Mouse (Mus musculus): ENCODE measurements at regions not wholly inside any gene's neighbourhood (a gene's known extent, or its start where the extent isn't known, plus 50 kb on each side); places are given as distances from the start of the nearest gene placed in this dataset.
"Not testable (repeated sequence)": the region's sequence is repeated elsewhere in the genome, so short reads cannot be mapped to it uniquely, and the experiment has no call there.

DNA sequence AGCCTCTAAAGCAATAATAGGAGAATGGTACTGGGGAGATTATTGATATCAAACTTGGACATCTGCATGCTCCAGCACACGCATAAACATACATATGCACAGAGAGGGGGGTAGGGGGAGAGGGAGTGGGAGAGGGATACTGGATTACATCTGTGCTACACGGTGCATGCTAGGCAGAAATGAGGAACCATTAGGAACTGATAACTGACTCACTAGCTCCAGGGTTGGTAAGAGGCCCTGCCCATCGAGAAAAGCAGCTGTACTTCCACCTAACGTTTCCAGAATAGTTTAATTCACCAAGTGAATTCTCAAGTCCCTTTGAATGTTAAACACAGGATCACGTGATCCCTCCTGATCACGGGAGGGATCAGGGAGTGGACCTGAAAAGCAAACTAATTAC lies 825.1 kb downstream of the Diaph3 start:
- no peak for DNase-seq (ENCODE audit: low read depth, low spot score)

DNA sequence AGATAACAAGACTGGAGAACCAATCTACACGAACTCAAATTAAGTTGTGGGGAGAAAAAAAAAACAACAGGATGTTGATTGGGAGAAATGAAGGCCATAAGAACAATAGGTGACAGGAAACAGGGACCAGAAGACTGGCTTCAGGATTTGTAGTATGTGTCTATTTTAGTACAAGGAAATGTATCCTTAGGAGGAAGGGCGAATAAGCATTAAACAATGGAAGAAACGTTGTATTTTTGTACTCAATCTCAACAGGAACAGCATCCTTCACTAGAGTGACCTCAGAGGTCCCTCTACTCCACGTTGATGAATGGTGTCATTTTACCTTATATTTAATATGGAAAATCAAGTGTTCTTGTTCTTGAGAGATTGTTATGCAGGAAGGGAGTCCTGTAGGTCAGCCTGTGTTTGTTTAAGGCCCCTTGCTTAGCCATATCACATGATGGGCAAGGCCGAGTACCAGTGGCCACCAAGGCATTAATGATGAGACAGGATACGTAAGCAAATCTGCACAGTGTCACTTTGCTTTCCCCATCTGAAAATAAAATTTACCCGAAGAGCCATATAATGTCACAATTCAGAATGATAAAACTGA lies 832.0 kb downstream of the Diaph3 start:
- DNase-seq (ENCODE audit: low read depth, low spot score): no peak

DNA sequence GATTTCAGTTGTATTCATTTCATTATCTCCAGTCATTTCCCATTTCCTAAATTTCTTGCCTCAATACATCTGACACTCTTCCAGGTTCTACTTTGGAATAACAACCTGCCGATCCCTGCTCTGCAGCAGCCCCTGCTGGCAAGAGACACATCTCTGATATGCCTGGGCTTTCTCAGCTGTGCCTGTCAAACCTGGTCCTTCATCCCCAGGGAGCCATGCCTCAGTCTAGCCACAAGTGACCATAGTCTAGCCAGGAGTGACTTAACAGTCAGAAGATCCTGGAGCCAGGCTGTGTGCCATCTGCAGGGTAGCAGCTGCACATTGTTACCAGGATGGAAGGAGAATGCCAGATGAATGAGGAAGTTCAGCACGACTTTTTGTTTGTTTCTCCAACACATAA lies 833.2 kb downstream of the Diaph3 start:
- DNase-seq (ENCODE audit: low read depth, low spot score): peak; percentile 22

DNA sequence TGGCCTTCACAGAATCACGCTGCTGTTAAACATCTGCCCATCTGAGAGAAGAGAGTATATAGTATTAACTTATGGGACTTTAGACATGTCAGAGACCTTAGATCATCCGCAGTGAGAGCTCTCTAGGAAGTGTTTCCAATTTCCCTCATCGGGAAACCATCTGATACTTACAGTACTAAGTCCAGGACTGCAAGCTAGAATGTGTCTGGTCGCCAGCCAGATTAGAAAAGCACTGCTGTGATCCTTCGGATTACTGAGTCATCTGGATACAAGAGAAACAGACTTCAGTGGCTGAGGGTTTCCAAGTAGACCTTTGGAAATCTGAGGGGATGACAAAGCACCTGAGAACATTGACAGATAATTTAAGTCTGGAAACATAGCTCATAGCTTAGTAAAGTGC lies 839.4 kb downstream of the Diaph3 start:
- DNase-seq (ENCODE audit: low read depth, low spot score): no peak

DNA sequence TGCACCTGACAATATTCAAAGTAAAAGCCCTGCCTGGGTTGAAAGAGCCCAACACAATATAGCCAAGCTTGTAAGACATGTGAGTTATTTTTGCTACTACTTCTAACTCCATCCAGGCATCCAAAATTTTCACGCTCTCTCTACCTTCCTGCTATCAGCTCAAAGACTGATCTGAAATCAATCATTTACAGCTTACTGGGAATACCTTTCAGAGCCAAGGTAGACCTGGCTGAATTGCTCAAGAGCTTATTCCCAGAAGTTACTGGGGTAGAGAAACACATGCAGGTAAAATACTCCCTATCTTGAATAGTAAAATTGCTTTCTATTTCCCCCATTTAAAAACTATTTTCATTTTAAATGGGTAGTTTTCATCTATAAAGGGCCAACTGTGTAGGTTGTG lies 840.2 kb downstream of the Diaph3 start:
- DNase-seq (ENCODE audit: low read depth, low spot score): no peak

DNA sequence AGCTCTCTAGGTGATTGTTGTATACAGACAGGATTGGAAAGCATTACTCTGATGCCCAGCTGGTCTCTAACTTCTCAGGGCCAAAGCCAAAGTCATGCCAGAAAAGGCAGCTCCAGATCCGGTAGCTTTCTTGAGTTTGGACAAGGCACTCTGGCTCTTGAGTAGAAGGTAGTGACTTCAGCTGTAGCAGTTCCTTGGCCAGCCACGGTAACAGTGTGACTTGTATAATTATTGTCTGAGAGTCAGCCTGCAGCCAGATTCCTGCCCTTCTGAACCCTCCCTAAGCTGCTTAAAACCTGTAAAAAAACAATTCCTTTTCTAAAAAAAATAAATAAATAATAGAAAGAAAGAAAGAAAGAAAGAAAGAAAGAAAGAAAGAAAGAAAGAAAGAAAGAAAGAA lies 843.0 kb downstream of the Diaph3 start:
- no peak for DNase-seq (ENCODE audit: low read depth, low spot score)

DNA sequence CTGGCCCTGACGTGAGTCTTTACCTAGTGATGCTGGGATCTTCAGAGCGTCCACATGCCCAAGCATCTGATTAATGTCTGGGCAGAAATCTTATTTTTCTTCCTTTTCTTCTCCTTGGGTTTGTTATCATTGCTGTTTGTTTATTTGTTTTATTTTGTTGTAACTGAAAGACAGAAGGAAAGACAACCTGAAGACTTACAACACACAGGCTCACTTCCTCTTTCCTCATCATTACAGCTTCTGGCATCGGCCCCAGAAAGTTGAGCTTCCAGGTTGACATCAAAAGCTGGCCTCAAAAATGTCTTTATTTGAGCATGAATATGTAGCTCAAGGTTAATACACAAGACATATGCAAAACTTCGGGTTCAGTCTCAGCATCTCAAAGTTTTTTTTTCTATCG lies 846.4 kb downstream of the Diaph3 start:
- DNase-seq (ENCODE audit: low read depth, low spot score): not testable (repeated sequence)

DNA sequence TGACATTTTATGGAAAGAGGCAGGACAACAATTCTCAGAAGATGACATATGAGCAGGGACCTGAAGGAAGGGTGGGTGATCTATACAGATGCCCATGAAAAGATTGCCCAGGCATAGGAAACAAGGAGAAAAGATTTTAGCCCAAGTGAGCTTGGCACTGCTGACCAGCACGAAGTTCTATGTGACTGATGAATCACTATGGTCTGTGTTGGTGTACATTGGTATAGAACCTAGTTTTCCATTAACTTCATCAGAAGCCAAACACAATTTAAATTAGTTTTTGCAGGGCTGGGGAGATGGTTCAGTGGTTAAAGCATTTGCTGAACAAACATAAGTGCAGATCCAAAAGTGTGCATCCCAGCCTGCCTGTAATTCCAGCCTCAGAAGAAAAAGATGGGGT lies 847.2 kb downstream of the Diaph3 start:
- DNase-seq (ENCODE audit: low read depth, low spot score): no peak

DNA sequence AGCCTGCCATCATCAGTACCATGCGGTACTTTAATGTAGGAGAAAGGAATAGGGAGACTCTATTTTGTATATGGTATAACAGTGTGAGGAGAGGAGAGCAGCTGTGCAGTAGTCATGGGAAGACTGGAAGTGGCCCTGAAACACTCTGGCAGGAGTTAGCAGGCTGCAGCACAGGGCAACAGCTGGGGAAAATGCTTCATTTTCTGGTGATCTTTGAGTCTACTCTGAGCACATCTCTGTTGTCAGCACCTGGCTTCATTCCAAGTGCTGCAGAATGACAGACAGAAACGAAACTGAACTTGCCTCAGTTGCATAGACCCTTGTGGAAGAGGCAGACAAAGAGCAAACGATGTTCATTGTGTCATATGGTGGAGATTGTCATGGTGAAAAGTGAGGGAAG lies 847.7 kb downstream of the Diaph3 start:
- no peak for DNase-seq (ENCODE audit: low read depth, low spot score)

DNA sequence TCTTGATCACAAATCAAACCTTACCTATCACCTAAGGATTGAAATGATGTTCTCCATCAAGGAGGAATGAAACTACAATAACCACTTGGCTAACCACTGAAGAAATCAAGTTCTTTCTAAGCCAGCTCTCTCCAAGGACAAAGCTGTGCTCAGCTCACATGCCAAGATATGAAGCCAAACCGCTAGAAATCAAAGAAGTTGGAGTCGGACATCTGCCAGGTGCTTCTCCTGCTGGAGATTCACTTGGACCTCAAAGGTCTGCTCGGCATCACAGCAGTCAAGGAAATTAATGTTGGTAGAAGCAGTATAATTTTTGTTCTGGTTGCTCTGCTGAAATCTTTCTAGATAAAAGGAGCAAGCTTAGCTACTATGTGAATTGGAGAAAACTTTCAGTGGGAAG lies 850.5 kb downstream of the Diaph3 start:
- no peak for DNase-seq (ENCODE audit: low read depth, low spot score)

DNA sequence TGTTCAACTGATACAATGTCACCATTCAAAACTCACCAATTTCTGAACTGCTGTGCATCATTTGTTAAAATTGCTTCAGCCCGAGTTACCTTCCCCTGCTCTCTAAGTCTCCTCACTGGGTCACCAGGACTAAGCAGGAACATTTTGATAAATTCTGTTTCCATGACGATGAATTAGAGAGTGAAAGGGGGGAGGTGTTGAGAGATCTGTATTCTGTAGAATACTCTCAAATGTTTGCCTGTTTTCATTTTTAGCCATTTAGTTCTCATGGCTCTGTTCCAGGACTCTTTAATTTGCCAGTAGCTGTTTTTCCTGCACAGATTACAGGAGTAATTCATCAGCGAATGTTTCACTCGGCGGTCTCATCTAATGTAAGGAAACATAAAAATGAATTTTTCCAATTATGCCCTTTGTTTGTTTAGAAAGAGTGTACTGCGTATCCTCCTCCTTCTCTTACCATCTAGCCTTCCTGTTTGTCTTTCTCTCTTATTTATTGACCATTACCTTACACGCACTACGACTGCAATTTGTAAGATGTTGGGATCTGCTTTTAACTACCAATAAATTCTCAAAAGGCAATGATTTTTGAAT lies 879.3 kb downstream of the Diaph3 start:
- no peak for DNase-seq (ENCODE audit: low read depth, low spot score)

DNA sequence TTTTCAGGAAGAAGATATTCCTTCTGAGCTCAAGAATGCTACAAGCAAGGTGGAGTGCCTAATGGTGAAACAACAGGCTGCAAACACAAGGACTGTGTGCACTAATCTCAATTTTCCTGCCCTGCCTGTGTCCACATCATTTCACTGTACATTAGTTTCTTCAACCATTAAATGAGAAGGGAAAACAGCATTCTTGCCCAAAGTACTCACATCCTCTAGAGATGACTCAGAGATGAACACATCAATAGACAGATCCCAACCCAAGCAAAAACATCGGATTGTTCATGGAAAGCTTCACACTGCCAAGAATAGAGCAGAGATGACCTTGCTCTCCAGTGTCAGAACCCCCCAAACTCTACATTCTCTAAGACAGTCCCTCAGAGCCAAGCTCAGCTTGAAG lies 886.8 kb downstream of the Diaph3 start:
- no peak for DNase-seq (ENCODE audit: low read depth, low spot score)

DNA sequence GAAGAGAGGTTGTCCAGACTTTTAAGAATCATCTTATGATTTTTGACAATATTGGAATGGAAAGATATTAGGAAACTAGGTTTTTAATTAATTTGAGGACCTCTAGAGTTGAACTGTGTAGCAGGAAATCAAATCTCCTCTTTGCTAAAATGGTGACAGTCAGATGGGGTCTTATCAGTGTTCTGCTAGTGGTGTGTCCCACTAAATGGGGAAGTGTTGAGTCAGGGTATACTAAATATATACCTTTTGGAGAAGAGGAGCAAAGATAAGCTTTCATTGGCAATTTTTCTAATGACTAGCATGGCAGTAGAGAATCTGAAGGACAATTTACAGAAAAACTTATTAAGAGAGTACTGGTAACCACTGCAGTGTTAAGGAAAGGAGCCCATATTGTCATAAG lies 889.4 kb downstream of the Diaph3 start:
- no peak for DNase-seq (ENCODE audit: low read depth, low spot score)

DNA sequence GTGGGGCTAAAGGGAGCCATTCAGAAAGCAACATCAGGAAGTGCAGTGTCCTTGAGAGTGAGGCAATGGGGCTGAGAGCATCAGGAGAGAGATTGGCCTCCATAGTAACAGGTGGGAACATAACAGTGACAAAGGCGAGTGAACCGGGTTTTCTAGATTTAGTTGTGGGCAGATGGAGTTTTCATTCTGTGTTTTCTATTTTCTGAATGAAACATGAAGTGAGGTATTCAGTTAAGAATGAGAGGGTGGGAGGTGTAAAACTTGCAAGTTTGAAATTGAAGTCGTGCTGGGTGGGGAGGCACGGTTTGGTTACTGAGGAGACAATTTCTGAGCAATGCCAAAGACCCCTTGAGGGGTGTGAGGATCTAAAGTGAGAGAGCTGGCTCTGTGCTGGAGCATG lies 893.3 kb downstream of the Diaph3 start:
- DNase-seq (ENCODE audit: low read depth, low spot score): no peak

DNA sequence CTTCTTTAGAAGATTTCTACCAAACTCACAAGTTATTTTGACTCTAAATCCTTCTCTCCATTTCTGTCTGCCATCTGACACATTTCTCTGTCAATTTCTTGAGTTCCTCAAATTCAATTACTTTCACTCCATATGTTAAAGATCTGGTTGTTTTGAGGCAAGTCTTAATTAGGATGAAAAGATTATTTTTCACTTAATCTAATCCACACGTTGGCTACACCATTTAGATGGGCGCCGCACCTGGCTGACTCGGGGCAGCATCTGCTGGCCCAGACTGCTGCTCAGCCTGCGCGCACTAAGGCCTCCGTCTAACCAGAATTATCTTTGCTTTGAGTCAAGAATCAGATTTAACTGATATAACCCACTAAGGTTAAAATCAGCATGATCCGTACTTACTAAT lies 894.3 kb downstream of the Diaph3 start:
- no peak for DNase-seq (ENCODE audit: low read depth, low spot score)

DNA sequence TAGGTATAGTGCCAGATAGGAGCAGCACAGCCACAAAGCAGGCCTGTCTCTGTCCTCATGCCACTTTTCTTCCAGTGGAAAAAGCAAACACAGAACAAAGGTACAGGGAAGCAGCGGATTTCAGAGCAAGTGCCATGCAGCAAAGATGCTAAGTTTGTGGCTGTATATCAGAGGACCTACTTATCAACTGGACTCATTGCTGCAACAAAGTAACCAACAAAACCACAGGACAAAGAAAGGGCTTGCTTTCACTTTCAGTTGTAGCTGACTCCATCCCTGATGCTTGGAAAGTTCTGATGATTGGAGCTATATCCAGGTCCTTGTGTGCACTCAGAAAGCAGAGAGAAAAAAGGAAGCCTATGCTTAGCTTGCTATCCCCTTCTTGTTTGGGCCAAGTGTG lies 897.4 kb downstream of the Diaph3 start:
- no peak for DNase-seq (ENCODE audit: low read depth, low spot score)

DNA sequence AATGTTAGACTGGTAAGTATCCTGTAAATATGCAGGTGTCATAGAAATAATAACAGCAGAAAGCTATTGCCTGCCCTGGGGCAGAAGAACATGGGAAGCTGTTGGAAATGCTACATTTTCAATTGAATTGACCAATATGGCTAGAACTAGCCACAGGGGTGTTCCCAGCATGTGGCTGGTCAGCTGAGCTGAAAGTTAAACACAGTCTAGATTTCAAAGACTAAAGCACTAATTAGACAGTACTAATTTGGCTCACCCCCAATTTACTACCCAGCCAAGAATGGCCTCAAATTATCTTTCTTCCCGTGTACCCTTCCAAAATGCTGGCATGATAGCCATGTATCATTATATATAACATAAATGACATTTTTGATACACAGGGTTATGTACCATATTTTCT lies 898.2 kb downstream of the Diaph3 start:
- DNase-seq (ENCODE audit: low read depth, low spot score): no peak

DNA sequence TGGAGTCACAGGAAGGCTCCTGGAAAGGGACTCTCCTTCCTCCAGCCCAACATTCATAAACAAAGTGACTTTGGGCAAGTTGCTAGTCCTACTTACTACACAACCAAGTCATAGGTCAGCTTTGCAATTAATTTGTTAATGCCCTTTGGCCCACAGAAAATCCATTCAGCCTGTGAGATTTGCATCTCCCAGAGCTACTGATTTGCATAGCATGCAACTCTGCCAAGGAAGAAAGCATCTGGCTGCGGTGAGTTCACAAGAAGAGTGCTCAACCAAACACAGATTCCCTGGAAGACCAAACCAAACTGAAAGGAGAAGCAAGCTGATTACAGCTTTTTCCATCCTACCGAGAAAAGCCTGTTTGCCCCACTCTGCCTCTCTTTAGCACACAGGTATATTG lies 901.9 kb downstream of the Diaph3 start:
- no peak for DNase-seq (ENCODE audit: low read depth, low spot score)

DNA sequence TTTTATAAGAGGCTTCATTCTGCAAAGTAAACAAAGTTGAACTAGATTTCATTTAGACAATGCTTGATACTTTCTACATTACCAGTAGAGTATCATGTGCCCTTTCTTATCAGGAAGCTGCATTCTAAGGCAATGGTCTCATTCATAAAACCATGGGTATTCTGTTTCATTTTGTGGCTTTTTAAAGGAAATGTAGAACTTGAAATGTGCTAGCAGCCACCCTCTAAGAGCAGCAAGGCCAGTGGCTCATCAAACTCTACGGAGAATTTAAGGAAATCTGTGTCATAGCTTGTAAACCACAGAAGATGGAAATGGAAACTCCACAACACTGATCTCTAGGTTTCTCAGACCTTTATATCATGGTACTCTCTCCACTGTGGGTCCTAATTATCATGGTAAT lies 907.7 kb downstream of the Diaph3 start:
- DNase-seq (ENCODE audit: low read depth, low spot score): no peak

DNA sequence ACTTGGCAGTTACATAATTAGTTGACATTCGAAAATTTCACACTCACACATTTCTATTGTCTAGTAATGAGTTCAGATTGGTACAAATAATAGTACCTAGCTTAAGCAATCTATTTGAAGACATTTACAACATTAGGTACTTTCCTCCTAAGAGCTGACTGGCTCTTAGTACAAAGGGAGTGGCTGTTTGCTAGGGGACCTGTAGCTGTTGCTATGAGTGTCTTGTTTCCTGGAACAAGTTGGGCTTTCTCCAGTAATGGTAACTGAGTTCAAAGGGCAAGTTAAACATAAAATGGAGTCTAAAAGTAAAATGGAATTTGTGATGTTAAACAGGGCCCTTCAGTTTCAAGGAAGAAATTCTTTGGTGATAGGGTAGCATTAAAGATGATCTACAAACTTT lies 910.4 kb downstream of the Diaph3 start:
- DNase-seq (ENCODE audit: low read depth, low spot score): no peak

DNA sequence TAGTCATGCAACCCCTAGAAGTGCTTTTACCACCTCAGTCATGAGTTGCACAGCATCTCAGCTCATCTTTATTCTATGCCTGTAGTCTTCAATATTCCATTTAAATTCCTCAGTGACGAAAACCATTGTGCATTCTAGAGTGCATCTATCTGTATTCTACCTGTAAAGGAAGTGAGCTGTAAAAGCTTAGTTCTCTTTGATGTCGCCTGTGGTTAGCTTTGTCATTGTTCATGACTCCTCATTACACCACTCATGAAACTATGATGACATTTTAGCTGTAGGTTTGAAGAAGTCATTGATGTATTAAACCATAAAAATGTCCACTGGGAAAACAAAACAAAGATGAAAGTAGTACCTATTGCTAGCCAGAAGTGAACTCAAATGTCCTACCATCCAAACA lies 911.3 kb downstream of the Diaph3 start:
- no peak for DNase-seq (ENCODE audit: low read depth, low spot score)

DNA sequence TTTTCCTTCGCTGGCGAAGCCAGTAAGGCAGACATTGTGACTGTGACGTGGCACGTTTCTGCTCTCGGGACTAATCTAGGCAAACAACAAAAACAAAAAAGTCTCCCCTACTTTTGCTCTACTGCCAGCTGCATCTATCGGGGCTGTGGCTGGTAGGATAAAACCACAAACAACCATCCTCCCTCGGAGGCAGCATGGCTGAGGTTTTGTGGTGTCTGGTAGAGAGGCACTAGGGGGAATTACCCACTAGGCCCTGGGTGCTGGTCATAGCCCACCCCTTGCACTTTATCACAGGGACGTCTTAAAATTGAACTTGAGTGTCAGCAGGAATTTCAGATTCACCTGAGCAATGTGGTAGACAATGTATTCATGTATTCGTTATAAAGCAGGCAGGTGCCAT lies 925.3 kb downstream of the Diaph3 start:
- DNase-seq (ENCODE audit: low read depth, low spot score): no peak

DNA sequence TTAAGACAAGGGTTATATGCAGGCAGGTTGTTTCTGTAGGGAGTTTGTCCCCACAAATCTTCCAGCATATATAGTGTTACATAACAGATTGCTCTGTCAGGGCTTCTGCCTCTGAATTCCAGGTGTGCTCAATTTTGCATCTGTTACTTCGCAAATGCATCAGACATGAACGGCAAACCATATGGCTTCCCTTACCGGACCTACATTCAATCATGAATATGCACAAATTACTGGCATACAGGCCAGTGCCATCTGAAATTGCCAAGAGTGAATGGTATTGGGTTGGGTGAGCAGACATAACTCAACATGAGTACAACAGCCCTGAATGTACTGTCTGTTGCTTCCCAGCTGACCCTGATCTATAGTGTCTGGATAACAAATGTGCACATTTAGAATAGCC lies 929.4 kb downstream of the Diaph3 start:
- DNase-seq (ENCODE audit: low read depth, low spot score): no peak

DNA sequence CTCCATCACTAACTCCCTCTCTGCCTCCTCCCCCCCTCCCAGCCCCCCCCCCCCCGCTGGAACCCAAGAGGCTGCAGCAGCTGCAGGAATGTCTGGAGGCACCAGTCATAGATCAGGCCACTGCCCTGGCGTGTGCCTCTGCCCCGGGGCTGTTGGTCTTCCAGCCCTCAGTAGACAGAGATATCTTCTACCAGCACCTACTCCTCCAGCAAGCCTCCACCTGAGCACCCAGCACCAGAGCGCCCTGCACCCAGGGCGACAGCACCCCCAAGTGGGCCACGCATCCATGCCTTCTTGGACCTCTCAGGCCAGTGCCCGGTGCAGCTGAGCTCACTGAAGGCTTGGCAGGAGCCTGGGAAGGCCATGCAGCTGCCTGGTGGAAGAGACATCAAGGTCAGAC lies 936.5 kb downstream of the Diaph3 start:
- DNase-seq (ENCODE audit: low read depth, low spot score): no peak

Measured in embryo, embryonic 11.5 days (tissue).